Mouse (Mus musculus) urinary bladder, postnatal 36 days (tissue): Measurements from ENCODE around the gene Rgs9.
"Not testable (repeated sequence)": the region's sequence is repeated elsewhere in the genome, so short reads cannot be mapped to it uniquely, and the experiment has no call there.

ENCODE experiments used
- DNase-seq, 2 experiments: peaks; one replicate each; pipeline ENCODE4 v3.0.0; 2022; ENCODE audit warnings: low spot score in 2 of 2, mixed read lengths in 1 of 2

Gene Rgs9

GRCm38 (mm10) chr11:109297710-109298375, at the start of gene Rgs9:
Gene Rgs9, minus strand, starts transcription at chr11:109298129.
- DNase-seq, result peak; percentile 86 to 91

GRCm38 (mm10) chr11:109347242-109347959, 49.5 kb upstream of the Rgs9 start:
- DNase-seq, result peak; percentile 69 to 80

GRCm38 (mm10) chr11:109343991-109344599, 46.2 kb upstream of the Rgs9 start:
- DNase-seq, result no peak

GRCm38 (mm10) chr11:109343558-109343957, 45.6 kb upstream of the Rgs9 start:
- DNase-seq, result no peak

- DNase-seq, result not testable (repeated sequence)
Measured at GRCm38 (mm10) chr11:109342666-109343065, 44.7 kb upstream of the Rgs9 start.

- DNase-seq, result no peak
Measured at GRCm38 (mm10) chr11:109340541-109340940, 42.6 kb upstream of the Rgs9 start.

- no peak for DNase-seq
Measured at GRCm38 (mm10) chr11:109339155-109339938, 41.4 kb upstream of the Rgs9 start.

- no peak for DNase-seq
Measured at GRCm38 (mm10) chr11:109335890-109336289, 38.0 kb upstream of the Rgs9 start.

GRCm38 (mm10) chr11:109334773-109335172, 36.8 kb upstream of the Rgs9 start:
- DNase-seq, result no peak

- DNase-seq, result no peak
Measured at GRCm38 (mm10) chr11:109332722-109333121, 34.8 kb upstream of the Rgs9 start.

GRCm38 (mm10) chr11:109331424-109331824, 33.5 kb upstream of the Rgs9 start:
- peak; percentile 90 to 93 for DNase-seq

GRCm38 (mm10) chr11:109330706-109331393, 32.9 kb upstream of the Rgs9 start:
- no peak for DNase-seq

- DNase-seq, result no peak
Measured at GRCm38 (mm10) chr11:109329331-109329730, 31.4 kb upstream of the Rgs9 start.

GRCm38 (mm10) chr11:109327952-109328351, 30.0 kb upstream of the Rgs9 start:
- DNase-seq, result no peak

GRCm38 (mm10) chr11:109327381-109327780, 29.5 kb upstream of the Rgs9 start:
- no peak for DNase-seq

- peak in 1 of 2 experiments; percentile 15 for DNase-seq
Measured at GRCm38 (mm10) chr11:109326270-109326669, 28.3 kb upstream of the Rgs9 start.

GRCm38 (mm10) chr11:109320361-109320933, 22.5 kb upstream of the Rgs9 start:
- no peak for DNase-seq

- DNase-seq, result no peak
Measured at GRCm38 (mm10) chr11:109319946-109320345, 22.0 kb upstream of the Rgs9 start.

GRCm38 (mm10) chr11:109319471-109319870, 21.5 kb upstream of the Rgs9 start:
- DNase-seq, result no peak

- peak; percentile 16 to 28 for DNase-seq
Measured at GRCm38 (mm10) chr11:109316921-109317320, 19.0 kb upstream of the Rgs9 start.
